Mouse (Mus musculus): Measurements from ENCODE around the gene Aqp6.

Gene Aqp6

DNA sequence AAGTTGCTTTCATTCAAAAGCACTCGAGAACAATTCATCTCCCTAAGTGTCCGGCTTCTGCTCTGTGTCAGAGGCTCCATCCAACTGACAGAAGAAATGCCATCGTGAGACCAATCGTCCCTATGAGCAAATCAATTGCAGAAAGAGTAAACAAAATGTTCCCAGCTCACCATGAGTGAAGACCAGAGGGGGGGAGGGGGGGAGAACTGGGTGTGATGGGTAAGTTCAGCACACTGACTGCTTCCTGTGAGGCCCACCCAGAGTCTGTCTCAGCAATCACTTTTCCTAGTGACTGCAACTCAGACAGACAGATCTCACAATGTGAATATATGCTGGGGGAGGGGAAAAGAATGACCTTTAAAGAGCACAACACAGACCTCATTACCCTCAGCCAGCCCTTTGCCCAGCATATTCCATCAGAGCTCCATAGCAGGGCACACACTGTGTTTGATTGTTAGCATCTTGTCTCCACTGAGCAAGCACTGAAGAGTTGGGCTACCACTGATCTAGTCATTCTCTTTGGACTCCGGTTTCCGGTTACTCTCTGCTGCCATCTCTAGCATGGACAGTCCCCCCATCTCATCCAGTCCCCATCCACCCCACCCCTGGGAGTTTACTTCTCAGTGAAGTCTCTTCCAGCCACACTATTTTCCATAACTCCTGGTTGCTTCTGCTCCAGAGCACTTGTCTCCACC, 48.0 kb downstream of the Aqp6 start:
- DNase-seq: no peak

GRCm38 (mm10) chr15:99650304-99650703, 49.1 kb downstream of the Aqp6 start:
- no peak for DNase-seq

GRCm38 (mm10) chr15:99651163-99651872, 50.1 kb downstream of the Aqp6 start, which contains the start of gene Racgap1:
Gene Racgap1, minus strand, starts transcription at chr15:99651656.
- peak; percentile 96 to 99 for DNase-seq

DNA sequence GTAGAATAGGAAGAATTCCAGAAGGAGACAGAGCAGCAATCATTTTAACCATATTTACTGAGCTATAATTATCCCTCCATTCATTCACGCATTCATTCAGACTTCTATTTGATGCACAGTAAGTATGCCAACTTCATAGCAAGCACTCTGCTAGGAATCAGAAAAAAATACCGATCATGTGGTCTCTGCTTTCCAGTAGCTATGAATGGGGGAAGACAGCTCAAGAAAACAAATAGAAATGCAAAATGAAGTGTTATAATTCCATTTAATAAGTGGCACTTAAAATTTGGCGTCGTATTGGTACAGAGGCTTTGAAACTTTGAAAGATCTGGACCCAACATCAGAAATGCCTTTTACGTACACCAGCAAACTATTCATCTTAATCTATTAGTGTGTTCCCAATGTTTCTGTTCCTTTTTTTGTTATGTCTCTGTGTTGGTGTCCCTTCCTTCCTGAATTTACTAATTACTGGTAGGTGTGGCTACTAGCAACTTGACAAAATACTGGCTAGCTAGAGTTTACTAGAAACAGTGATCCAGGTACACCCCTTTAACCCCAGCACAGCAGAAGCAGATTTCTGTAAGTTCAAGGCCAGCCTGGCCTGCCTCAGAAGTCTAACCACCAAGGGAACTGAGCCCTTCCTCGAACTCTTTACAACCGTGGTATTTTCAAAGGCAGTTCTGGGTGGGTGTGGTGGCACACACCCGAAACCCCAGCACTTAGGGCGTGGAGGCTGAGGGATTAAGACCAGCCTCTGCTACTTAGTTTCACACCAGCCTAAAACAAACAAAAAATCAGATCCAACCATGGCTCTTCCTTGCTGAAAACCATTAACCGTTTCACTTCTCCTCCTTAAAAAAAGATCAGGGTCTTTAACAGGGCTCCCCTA, 51.0 kb downstream of the Aqp6 start:
- DNase-seq: no peak

DNA sequence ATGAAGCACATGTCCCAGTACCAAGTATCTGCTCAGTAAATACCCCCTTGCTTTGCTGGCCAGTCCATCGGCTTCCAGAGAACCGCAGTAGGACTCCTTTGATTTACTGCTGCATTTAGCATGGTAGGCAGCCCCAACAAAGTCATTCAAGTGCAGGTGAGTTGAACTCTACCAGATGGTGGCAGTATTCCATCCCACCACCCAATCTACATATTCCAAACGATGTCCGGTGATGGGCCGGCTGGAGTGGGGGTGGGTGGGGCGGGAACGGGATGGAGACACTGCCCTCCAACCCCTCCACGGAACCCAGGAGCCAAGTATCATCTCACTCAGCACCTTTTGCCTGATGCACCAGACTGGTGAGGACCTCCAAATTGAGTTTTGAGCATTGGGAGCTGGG, 52.1 kb downstream of the Aqp6 start:
- DNase-seq: no peak

GRCm38 (mm10) chr15:99653876-99654275, 52.7 kb downstream of the Aqp6 start:
- DNase-seq: no peak
